Mouse (Mus musculus) lung, embryonic 14.5 days (tissue): ENCODE measurements at regions not wholly inside any gene's neighbourhood (a gene's known extent, or its start where the extent isn't known, plus 50 kb on each side); places are given as distances from the start of the nearest gene placed in this dataset.
"Not testable (repeated sequence)": the region's sequence is repeated elsewhere in the genome, so short reads cannot be mapped to it uniquely, and the experiment has no call there.

Source experiments
- ATAC-seq: fragments of 200-750 bp; cut with Nextera tagmentation; 2 replicates; pipeline ENCODE4 v1.8.0; 2017; ENCODE audit warnings: mild to moderate bottlenecking, moderate TSS enrichment, moderate library complexity; ENCODE audit not compliant: insufficient read depth
- DNase-seq: peaks from one replicate; pipeline ENCODE4 v3.0.0-alpha.2; 2015
- H3K27ac ChIP-seq: fragments of 300-500 bp; sonication (generic); 2 replicates; pipeline ENCODE4 v1.5.1; 2014; ENCODE audit warnings: low read depth, mild to moderate bottlenecking, moderate library complexity
- H3K27me3 ChIP-seq: fragments of 300-500 bp; sonication (generic); 2 replicates; pipeline ENCODE4 v1.6.1; 2014; ENCODE audit warnings: low read length, control low read depth; ENCODE audit not compliant: insufficient read depth
- H3K36me3 ChIP-seq: fragments of 300-500 bp; sonication (generic); 2 replicates; pipeline ENCODE4 v1.6.1; 2014; ENCODE audit warnings: control low read depth; ENCODE audit not compliant: insufficient read depth
- H3K4me1 ChIP-seq: fragments of 300-500 bp; sonication (generic); 2 replicates; pipeline ENCODE4 v1.6.1; 2014; ENCODE audit warnings: antibody characterized with exemption, control low read depth; ENCODE audit not compliant: insufficient read depth
- H3K4me2 ChIP-seq: fragments of 300-500 bp; sonication (generic); 2 replicates; pipeline ENCODE4 v1.6.1; 2014; ENCODE audit warnings: mild to moderate bottlenecking
- H3K4me3 ChIP-seq: fragments of 300-500 bp; sonication (generic); 2 replicates; pipeline ENCODE4 v1.5.1; 2014; ENCODE audit warnings: low read depth, low read length
- H3K9ac ChIP-seq: fragments of 300-500 bp; sonication (generic); 2 replicates; pipeline ENCODE4 v1.6.1; 2014
- H3K9me3 ChIP-seq: fragments of 300-500 bp; sonication (generic); 2 replicates; pipeline ENCODE4 v1.6.1; 2016; ENCODE audit warnings: low read depth, low read length, control low read depth
- CTCF ChIP-seq: IDR thresholded peaks from 2 replicates; pipeline ENCODE4 v1.5.1; 2016; ENCODE audit warnings: antibody characterized with exemption, low read depth
- WGBS: fragments of 180-500 bp; shearing (Covaris S2); extraction: QIAGEN DNeasy Blood & Tissue Kit; methylation state at CpG from one replicate; pipeline ENCODE4 v1.1.7; 2014; 5-methylcytosine and 5-hydroxymethylcytosine counted together

- TF ChIP-seq CTCF, result 0 out of 2 replicates have a peak, but pooled peaks have one; percentile 16
- Histone ChIP-seq H3K9me3 (no peaks in the 10 kb centered on the region), H3K4me2 (no peak overlapping the region), H3K27ac (no peak overlapping the region), H3K9ac (no peak overlapping the region), H3K4me1 (no peaks in the 10 kb centered on the region), H3K27me3 (no peaks in the 10 kb centered on the region), H3K36me3 (no peaks in the 10 kb centered on the region), H3K4me3 (no peak overlapping the region)
- DNase-seq (no peak), ATAC-seq (no peak)
- WGBS, result 96% methylated on average over 6 of the region's 6 CpGs
Measured at GRCm38 (mm10) chr5:148682553-148682952, 130.0 kb upstream of the Ubl3 start.

GRCm38 (mm10) chr5:148680341-148680740 is 127.8 kb upstream of the Ubl3 start:
- H3K27ac ChIP-seq, result no peak overlapping the region
- H3K9ac ChIP-seq, result no peak overlapping the region
- DNase-seq (no peak), ATAC-seq (no peak)
- H3K4me2 ChIP-seq, result no peak overlapping the region
- 85% methylated on average over 5 of the region's 5 CpGs for WGBS
- H3K9me3 ChIP-seq, result no peaks in the 10 kb centered on the region
- no peaks in the 10 kb centered on the region for H3K4me1 ChIP-seq
- TF ChIP-seq CTCF, result no peak
- no peaks in the 10 kb centered on the region for H3K27me3 ChIP-seq
- H3K36me3 ChIP-seq, result no peaks in the 10 kb centered on the region
- H3K4me3 ChIP-seq, result no peak overlapping the region

GRCm38 (mm10) chr5:148679586-148679985 is 127.0 kb upstream of the Ubl3 start:
- Histone ChIP-seq H3K27ac (no peak overlapping the region), H3K27me3 (no peaks in the 10 kb centered on the region), H3K4me1 (no peaks in the 10 kb centered on the region), H3K9ac (no peak overlapping the region), H3K36me3 (no peaks in the 10 kb centered on the region), H3K4me3 (no peak overlapping the region), H3K4me2 (no peak overlapping the region), H3K9me3 (no peaks in the 10 kb centered on the region)
- WGBS, result 83% methylated on average over 4 of the region's 4 CpGs
- TF ChIP-seq CTCF, result no peak
- no peak for ATAC-seq
- DNase-seq, result no peak

GRCm38 (mm10) chr5:148678285-148678937 is 125.8 kb upstream of the Ubl3 start:
- 89% methylated on average over 12 of the region's 12 CpGs for WGBS
- ATAC-seq, DNase-seq, H3K4me3 ChIP-seq, H3K4me1 ChIP-seq, H3K9me3 ChIP-seq, H3K27ac ChIP-seq, H3K27me3 ChIP-seq, H3K9ac ChIP-seq, H3K4me2 ChIP-seq, H3K36me3 ChIP-seq: not testable (repeated sequence)

GRCm38 (mm10) chr5:148674281-148674680 is 121.7 kb upstream of the Ubl3 start:
- TF ChIP-seq CTCF, result no peak
- no peak overlapping the region for H3K4me2 ChIP-seq
- no peaks in the 10 kb centered on the region for H3K27me3 ChIP-seq
- no peaks in the 10 kb centered on the region; the same call in 1 of the 2 replicates for H3K9me3 ChIP-seq
- DNase-seq, result no peak
- no peaks in the 10 kb centered on the region for H3K4me1 ChIP-seq
- H3K9ac ChIP-seq, result no peak overlapping the region; the same call in 1 of the 2 replicates
- no peak for ATAC-seq
- H3K27ac ChIP-seq, result no peak overlapping the region
- H3K4me3 ChIP-seq, result no peak overlapping the region
- no peaks in the 10 kb centered on the region for H3K36me3 ChIP-seq
- 64% methylated on average over 12 of the region's 12 CpGs for WGBS

GRCm38 (mm10) chr5:148662281-148662741 is 109.7 kb upstream of the Ubl3 start:
- WGBS, result 54% methylated on average over 15 of the region's 15 CpGs
- H3K9me3 ChIP-seq, result peaks cover 5% of the 10 kb centered on the region; the same call in 1 of the 2 replicates

GRCm38 (mm10) chr5:148661120-148661519 is 108.5 kb upstream of the Ubl3 start:
- peaks cover 5% of the 10 kb centered on the region; the same call in 1 of the 2 replicates for H3K9me3 ChIP-seq
- DNase-seq (no peak), ATAC-seq (no peak)
- 87% methylated on average over 4 of the region's 4 CpGs for WGBS
- no peak overlapping the region for H3K4me3 ChIP-seq
- no peak overlapping the region for H3K4me2 ChIP-seq
- H3K4me1 ChIP-seq, result no peaks in the 10 kb centered on the region
- H3K36me3 ChIP-seq, result no peaks in the 10 kb centered on the region
- peak; percentile 52 for TF ChIP-seq CTCF
- H3K9ac ChIP-seq, result no peak overlapping the region
- no peaks in the 10 kb centered on the region for H3K27me3 ChIP-seq
- H3K27ac ChIP-seq, result no peak overlapping the region

More at GRCm38 (mm10) chr5:148662281-148662741, 109.7 kb upstream of the Ubl3 start:
- Histone ChIP-seq H3K4me1 (no peaks in the 10 kb centered on the region), H3K27me3 (no peaks in the 10 kb centered on the region), H3K9ac (no peak overlapping the region), H3K27ac (no peak overlapping the region), H3K4me2 (no peak overlapping the region), H3K4me3 (no peak overlapping the region), H3K36me3 (no peaks in the 10 kb centered on the region)
- peak; percentile 51 for DNase-seq
- no peak for TF ChIP-seq CTCF
- peak; percentile 41; the same call in 1 of the 2 replicates for ATAC-seq
